Mouse (Mus musculus) spleen, adult 2 months (tissue): ENCODE data around the gene Klhl23.

ENCODE experiments used
- CTCF ChIP-seq: fragments of 200-500 bp; IDR thresholded peaks from 2 replicates; pipeline ENCODE4 v1.5.1; 2011; ENCODE audit warnings: mild to moderate bottlenecking, inconsistent platforms; ENCODE audit not compliant: insufficient read depth, insufficient read length, insufficient replicate concordance; ENCODE audit errors: extremely low read depth
- POLR2A ChIP-seq: fragments of 200-500 bp; IDR thresholded peaks from 2 replicates; pipeline ENCODE4 v1.6.1; 2011; ENCODE audit warnings: low read depth, low read length, inconsistent platforms

- TF ChIP-seq CTCF (no peak), POLR2A (no peak)
Observed at GRCm38 (mm10) chr2:69777985-69778835, 43.5 kb upstream of the Klhl23 start.
